Mouse (Mus musculus) forebrain, embryonic 13.5 days (tissue): Measurements from ENCODE around the gene Cntnap2. TPM values are rescaled to one million over a fixed set of nuclear protein-coding genes. Genes with fewer than 3 reads are reported as not detected.
A peak's percentile ranks its signal among the peaks of the same experiment; 100 is the strongest.

Experiments used
- ATAC-seq: fragments of 200-750 bp; cut with Nextera tagmentation; 2 replicates; pipeline ENCODE4 v1.8.0; 2017
- H3K27ac ChIP-seq: fragments of 300-500 bp; sonication (generic); 2 replicates; pipeline ENCODE4 v1.5.1; 2015; ENCODE audit warnings: inconsistent platforms, mild to moderate bottlenecking, moderate library complexity
- H3K27me3 ChIP-seq: fragments of 300-500 bp; sonication (generic); 2 replicates; pipeline ENCODE4 v1.6.1; 2015; ENCODE audit warnings: mild to moderate bottlenecking, inconsistent platforms
- H3K36me3 ChIP-seq: fragments of 300-500 bp; sonication (generic); 2 replicates; pipeline ENCODE4 v1.6.1; 2015; ENCODE audit warnings: mild to moderate bottlenecking, inconsistent platforms; ENCODE audit not compliant: poor library complexity, severe bottlenecking
- H3K4me1 ChIP-seq: fragments of 300-500 bp; sonication (generic); 2 replicates; pipeline ENCODE4 v1.6.1; 2015; ENCODE audit warnings: inconsistent platforms
- H3K4me2 ChIP-seq: fragments of 300-500 bp; sonication (generic); 2 replicates; pipeline ENCODE4 v1.6.1; 2015; ENCODE audit warnings: inconsistent platforms, mild to moderate bottlenecking, moderate library complexity
- H3K4me3 ChIP-seq: fragments of 300-500 bp; sonication (generic); 2 replicates; pipeline ENCODE4 v1.5.1; 2015; ENCODE audit warnings: mild to moderate bottlenecking, inconsistent platforms
- H3K9ac ChIP-seq: fragments of 300-500 bp; sonication (generic); 2 replicates; pipeline ENCODE4 v1.6.1; 2015; ENCODE audit warnings: mild to moderate bottlenecking, inconsistent platforms
- H3K9me3 ChIP-seq: fragments of 300-500 bp; sonication (generic); replicated peaks from 2 replicates; pipeline ENCODE4 v1.6.1; 2016; ENCODE audit warnings: inconsistent platforms
- WGBS: fragments of 180-500 bp; shearing (Covaris S2); methylation state at CpG from one replicate; pipeline ENCODE4 v1.1.7; 2015; 5-methylcytosine and 5-hydroxymethylcytosine counted together
- polyA plus RNA-seq: library from polyadenylated mRNA; unstranded; fragments of >200 nt; fragmentation: Nextera tagmentation; extraction: Ambion mirVana; gene quantifications from 2 replicates; pipeline ENCODE4 v1.2.1, GENCODE M21; 2015

The Cntnap2 gene
- polyA plus RNA-seq, 1 experiment from 2014 or later, result 83.7 TPM

DNA sequence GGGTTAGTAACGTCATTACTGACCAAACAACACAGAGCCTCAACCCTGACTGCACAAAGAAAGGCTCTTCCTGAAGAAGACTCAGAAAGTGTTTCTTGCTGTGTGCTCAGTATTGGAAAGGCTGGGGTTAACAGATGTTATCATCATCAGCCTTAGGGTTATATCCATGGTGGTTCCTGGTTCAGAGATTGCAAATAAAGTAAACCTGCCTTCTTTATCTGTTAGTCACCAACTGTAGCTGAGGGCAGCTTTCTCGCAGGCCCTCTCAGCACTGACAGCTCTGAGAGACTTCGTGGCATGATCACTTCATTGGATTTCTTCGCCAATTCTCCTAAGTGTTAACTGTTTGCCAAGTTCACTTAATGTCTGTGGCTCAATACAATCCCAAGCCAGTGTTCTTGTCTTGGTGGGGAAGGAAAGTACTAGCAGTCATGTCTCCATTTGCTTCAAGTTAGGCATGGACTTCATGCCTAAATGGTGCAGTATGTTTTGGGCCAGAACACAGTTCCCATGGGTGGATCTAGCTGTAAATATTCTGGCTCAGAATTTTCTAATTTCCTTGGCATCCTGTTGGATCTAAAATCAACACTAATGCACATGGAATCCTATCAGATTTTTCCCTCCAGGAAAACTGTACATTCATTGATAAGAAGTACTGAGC, 2197.2 kb downstream of the Cntnap2 start:
- Histone ChIP-seq H3K36me3 (peaks cover 12% of the 10 kb centered on the region), H3K9me3 (no peaks in the 10 kb centered on the region), H3K4me2 (no peak overlapping the region), H3K9ac (no peak overlapping the region), H3K4me3 (no peak overlapping the region), H3K4me1 (peaks cover 54% of the 10 kb centered on the region), H3K27ac (no peak overlapping the region), H3K27me3 (no peaks in the 10 kb centered on the region)
- WGBS, result 79% methylated on average over 4 of the region's 4 CpGs
- ATAC-seq, result no peak

DNA sequence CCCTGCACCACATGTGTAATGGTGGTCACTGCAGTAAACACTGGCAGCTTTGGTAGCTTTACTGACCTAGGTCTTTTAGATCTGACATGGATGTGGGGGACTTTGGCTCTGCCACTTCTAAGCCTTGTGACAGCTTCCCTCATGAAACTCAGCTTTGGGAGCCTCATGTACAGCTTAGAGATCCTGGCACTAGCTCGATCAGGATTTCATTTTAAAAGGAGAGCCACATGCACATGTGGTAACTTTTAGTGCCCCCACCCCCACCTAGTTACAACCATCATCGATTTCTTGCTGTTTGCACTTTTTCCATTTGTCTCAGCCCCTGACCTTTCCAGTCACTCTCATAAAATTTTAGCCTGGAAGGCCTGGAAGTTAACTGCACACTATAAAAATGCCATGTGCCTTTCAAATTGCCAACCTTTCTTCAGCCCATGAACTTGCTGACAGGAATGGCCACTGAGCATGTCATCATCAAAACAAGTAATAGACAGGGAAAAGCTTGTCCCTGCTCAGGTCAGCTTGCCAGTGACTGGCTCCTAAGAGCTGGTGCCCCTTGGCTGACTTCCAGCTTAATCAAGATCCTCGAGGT, 2197.9 kb downstream of the Cntnap2 start:
- no peak overlapping the region for H3K9ac ChIP-seq
- H3K9me3 ChIP-seq, result no peaks in the 10 kb centered on the region
- 0 out of 2 replicates have a peak, but pooled peaks cover 6% of the 10 kb centered on the region for H3K36me3 ChIP-seq
- ATAC-seq, result no peak
- no peak overlapping the region for H3K4me3 ChIP-seq
- WGBS, result 63% methylated on average over 3 of the region's 3 CpGs
- H3K4me1 ChIP-seq, result peaks cover 54% of the 10 kb centered on the region
- no peak overlapping the region; the same call in 1 of the 2 replicates for H3K27ac ChIP-seq
- H3K4me2 ChIP-seq, result no peak overlapping the region
- H3K27me3 ChIP-seq, result no peaks in the 10 kb centered on the region

DNA sequence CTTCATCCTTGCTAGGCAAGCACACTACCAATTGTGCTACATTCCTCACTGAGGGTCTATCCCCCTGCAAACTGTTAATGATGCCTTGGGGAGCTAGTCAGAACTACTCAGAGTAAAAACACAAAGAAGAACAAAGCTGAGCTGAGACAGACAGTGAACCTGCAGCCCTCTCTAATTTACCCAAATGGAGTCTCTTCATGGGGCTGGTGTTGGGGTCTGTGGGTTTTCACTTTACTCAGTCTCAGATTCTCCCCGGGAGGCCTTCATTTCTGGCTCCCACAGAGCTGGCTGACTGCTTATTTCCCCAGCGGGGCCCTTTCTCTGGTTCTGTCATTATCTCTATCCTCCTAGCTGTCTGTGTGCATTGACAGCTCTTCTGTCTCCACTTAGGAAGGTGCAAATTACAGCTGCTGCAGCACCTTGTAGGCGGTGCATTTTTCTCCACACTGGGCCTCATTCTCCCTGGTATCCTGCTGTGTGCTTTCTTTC, 2200.5 kb downstream of the Cntnap2 start:
- Histone ChIP-seq H3K9ac (peak overlapping the region; percentile 14; the same call in 1 of the 2 replicates), H3K4me2 (peak overlapping the region; percentile 3; the same call in 1 of the 2 replicates), H3K9me3 (no peaks in the 10 kb centered on the region), H3K4me3 (no peak overlapping the region), H3K27ac (peak overlapping the region; percentile 85), H3K4me1 (peaks cover 38% of the 10 kb centered on the region), H3K36me3 (0 out of 2 replicates have a peak, but pooled peaks cover 8% of the 10 kb centered on the region), H3K27me3 (no peaks in the 10 kb centered on the region)
- 0% methylated on average over 3 of the region's 3 CpGs for WGBS
- ATAC-seq, result peak; percentile 88

DNA sequence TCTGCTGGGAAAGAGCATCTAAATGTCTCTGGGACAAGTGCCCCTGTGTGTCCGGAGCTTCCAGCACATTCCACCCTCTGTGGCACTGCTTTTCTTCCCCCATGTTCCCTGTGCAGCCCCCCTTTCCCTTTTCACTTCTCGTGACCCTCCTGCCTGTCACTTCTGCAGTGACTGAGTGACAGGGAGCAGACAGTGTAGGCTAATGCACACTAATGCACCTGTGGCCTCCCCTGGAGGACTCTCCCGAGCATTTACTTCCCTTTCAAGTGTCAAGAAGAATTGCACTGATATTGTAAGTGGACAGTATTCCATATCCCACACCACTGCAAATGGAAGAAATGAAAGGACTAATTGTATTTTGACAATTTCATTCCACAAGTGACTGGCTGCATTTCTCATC, 2208.1 kb downstream of the Cntnap2 start:
- H3K27me3 ChIP-seq, result no peaks in the 10 kb centered on the region
- ATAC-seq, result peak; percentile 75; the same call in 1 of the 2 replicates
- no peak overlapping the region for H3K4me2 ChIP-seq
- H3K27ac ChIP-seq, result peak overlapping the region; percentile 51
- H3K9me3 ChIP-seq, result no peaks in the 10 kb centered on the region
- peaks cover 24% of the 10 kb centered on the region for H3K36me3 ChIP-seq
- H3K4me1 ChIP-seq, result peaks cover 16% of the 10 kb centered on the region
- no peak overlapping the region for H3K9ac ChIP-seq
- 52% methylated on average over 3 of the region's 3 CpGs for WGBS
- no peak overlapping the region for H3K4me3 ChIP-seq

DNA sequence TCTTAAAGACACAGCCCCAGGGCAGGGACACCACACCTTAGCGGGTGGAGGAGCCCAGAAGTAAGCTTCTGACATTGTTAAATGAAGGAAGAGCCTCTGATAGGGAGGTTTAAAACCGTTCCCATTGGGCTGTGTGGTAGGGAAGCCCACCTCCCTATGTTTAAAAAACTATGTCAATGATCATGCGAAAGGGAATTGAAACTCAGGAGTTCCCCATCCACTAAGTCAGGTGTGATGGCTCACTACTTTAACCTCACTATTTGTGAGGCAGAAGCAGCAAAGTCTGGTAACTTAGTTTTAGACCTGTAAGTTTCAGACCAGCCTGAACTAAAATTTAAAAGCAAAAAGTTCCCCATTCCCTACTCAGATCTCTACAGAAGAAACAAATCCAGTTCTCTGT, 2210.3 kb downstream of the Cntnap2 start:
- H3K4me3 ChIP-seq, result no peak overlapping the region
- H3K4me1 ChIP-seq, result peaks cover 30% of the 10 kb centered on the region
- no peak overlapping the region for H3K9ac ChIP-seq
- peaks cover 21% of the 10 kb centered on the region for H3K36me3 ChIP-seq
- ATAC-seq, result no peak
- WGBS, result 91% methylated on average over 3 of the region's 3 CpGs
- no peak overlapping the region for H3K27ac ChIP-seq
- no peak overlapping the region for H3K4me2 ChIP-seq
- H3K9me3 ChIP-seq, result no peaks in the 10 kb centered on the region
- H3K27me3 ChIP-seq, result no peaks in the 10 kb centered on the region

DNA sequence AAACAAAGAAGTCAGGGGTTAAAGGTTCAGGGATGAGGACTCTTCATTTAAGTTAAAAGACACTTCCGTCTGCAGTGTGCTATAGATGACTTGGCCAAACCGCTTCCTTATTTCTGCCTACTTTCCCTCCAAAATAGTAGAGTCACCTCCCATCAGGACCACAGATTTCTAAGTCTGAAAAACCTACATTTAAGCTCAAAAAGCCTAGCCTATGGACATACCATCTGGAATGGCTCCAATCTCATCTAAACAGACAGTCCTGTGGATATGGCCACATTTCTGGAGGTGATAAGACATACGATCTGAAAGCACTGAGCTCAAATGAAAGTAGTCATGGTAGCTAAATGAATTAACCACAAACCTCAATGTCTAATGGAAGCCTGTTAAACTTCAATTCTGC, 2212.4 kb downstream of the Cntnap2 start:
- Histone ChIP-seq H3K4me1 (peaks cover 42% of the 10 kb centered on the region), H3K4me2 (no peak overlapping the region), H3K4me3 (no peak overlapping the region), H3K27me3 (no peaks in the 10 kb centered on the region), H3K9ac (no peak overlapping the region), H3K27ac (peak overlapping the region; percentile 91; the same call in 1 of the 2 replicates), H3K36me3 (peaks cover 16% of the 10 kb centered on the region), H3K9me3 (no peaks in the 10 kb centered on the region)
- 92% methylated on average over 3 of the region's 3 CpGs for WGBS
- no peak for ATAC-seq

DNA sequence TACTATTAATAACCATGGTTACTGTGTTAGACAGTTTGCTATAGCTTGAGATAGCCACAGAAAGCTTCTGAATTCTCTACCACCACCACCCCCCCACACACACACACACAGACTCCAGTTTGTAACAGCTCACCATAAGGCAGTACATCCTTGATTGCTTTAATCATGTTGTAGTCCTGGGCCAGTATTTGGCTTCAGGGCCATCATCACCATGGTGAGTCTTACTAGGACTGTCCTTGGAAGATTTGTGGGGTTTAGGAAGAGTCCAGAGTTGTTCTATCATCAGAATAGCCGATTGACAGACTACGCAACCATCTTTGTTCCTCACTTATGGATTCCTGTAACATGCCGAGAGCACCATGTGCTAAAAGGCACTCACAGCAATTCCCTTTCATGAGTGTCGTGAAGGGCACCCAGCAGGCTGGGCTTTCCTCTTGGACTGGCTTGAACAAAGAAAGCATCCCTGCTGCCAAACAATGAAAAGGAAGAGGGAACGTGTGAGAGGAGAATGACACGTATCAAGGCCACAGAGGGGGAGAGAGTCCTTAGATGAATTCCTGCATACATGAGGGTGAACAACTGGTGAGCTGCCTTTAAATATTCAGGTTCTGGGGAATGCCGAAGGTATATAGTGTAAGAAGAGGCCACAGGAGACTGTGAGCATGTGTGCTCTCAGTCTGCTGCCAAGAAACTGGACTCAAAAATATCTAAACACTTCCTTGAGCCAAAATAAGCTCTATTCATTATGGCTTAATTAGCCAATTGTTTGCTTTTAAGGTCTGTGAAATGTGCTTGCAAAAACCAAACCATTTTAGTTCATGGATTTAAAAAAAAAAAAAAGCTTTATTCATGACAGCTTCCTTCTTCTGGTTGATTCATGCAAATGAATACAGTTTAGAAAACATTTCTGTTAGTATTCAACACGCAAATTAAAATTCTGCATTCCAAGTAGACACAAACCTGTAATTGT, 2213.7 kb downstream of the Cntnap2 start:
- H3K27ac ChIP-seq, result peak overlapping the region; percentile 91
- peak overlapping the region; percentile 46 for H3K9ac ChIP-seq
- peak overlapping the region; percentile 33 for H3K4me2 ChIP-seq
- peaks cover 16% of the 10 kb centered on the region for H3K36me3 ChIP-seq
- no peak overlapping the region for H3K4me3 ChIP-seq
- H3K4me1 ChIP-seq, result peaks cover 47% of the 10 kb centered on the region
- H3K27me3 ChIP-seq, result no peaks in the 10 kb centered on the region
- ATAC-seq, result peak; percentile 77
- WGBS, result 15% methylated on average over 8 of the region's 8 CpGs
- no peaks in the 10 kb centered on the region for H3K9me3 ChIP-seq

DNA sequence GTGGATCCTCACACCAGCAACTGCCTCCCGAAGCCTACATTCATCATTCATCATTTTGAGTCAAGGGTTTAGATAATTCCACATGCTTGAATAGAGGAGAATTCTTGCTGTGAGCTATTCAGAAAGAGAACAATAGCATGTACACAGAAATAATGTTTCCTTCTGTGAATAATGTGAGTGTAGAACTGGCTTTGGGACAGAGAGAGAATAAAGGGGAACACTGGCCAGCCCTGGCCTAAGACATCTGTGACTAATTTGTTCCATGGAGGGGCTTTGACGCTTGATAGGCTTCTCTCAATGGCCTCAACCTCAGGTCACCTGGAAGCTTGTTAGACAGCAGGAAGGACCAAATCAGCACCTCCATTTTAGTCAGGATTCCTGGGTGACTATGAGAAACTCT, 2215.9 kb downstream of the Cntnap2 start:
- H3K9me3 ChIP-seq, result no peaks in the 10 kb centered on the region
- no peak overlapping the region for H3K4me2 ChIP-seq
- no peak overlapping the region for H3K4me3 ChIP-seq
- ATAC-seq, result no peak
- peaks cover 16% of the 10 kb centered on the region for H3K36me3 ChIP-seq
- H3K9ac ChIP-seq, result no peak overlapping the region
- 8% methylated on average over 2 of the region's 2 CpGs for WGBS
- H3K4me1 ChIP-seq, result peaks cover 66% of the 10 kb centered on the region
- H3K27me3 ChIP-seq, result no peaks in the 10 kb centered on the region
- H3K27ac ChIP-seq, result no peak overlapping the region

DNA sequence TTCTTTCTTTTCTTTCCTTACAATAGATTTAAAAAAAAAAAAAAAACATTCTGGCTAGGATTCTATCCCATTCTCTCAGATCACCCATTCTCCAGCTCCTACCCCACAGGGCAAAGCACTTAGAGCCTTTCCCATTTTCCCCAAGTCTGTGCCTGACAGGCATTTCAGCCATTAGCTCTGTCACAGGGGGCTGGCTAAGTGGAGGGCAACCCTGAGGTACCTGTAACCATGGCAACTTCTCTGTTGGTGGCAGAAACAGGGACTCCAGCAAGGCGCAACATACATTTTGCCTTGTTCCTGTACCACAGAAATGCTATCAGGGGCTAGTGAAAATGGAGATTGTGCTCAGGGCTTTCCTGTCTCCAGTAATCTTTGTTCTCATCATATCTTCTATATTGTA, 2220.0 kb downstream of the Cntnap2 start:
- Histone ChIP-seq H3K9ac (no peak overlapping the region), H3K4me2 (no peak overlapping the region), H3K27me3 (no peaks in the 10 kb centered on the region), H3K9me3 (no peaks in the 10 kb centered on the region), H3K27ac (peak overlapping the region; percentile 72), H3K36me3 (no peaks in the 10 kb centered on the region), H3K4me1 (peaks cover 62% of the 10 kb centered on the region), H3K4me3 (no peak overlapping the region)
- ATAC-seq, result peak; percentile 83
- 8% methylated on average over 1 of the region's 1 CpGs for WGBS

DNA sequence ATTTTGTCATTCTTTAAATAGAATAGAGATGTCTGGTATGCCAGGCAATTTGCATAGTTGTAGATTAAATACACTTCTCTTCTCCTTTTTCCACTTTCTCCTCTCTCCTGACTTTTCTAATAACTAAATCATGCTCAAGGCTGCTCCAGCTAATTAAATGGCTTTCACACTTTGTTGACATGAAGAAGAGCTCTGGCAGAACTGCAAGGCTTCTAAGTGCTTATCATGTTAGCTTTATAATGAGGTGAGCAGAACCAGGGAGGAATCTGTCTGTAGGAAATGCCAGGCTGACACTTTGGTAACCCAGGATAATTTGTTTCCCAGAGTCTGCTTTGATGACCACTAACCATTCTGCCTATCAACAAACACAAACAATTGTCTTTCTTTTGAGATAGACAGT, 2222.4 kb downstream of the Cntnap2 start:
- Histone ChIP-seq H3K4me3 (no peak overlapping the region), H3K9me3 (no peaks in the 10 kb centered on the region), H3K9ac (no peak overlapping the region), H3K27me3 (no peaks in the 10 kb centered on the region), H3K4me2 (no peak overlapping the region), H3K27ac (peak overlapping the region; percentile 48; the same call in 1 of the 2 replicates), H3K36me3 (no peaks in the 10 kb centered on the region), H3K4me1 (peaks cover 58% of the 10 kb centered on the region)
- no peak for ATAC-seq

DNA sequence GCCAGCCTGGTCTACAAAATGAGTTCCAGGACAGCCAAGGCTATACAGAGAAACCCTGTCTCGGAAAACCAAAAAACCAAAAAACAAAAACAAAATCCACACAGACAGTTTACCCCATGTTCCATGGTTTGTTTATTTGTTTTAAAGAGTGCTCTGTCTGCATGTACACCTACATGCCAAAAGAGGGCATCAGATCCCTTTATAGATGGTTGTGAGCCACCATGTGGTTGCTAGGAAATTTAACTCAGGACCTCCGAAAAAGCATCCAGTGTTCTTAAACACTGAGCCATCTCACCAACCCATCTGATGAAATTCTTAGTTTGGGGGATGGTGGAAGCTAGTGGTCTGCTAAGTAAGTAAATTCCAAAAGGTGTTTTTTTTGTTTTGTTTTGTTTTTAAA, 2225.6 kb downstream of the Cntnap2 start:
- H3K4me1 ChIP-seq, result peaks cover 34% of the 10 kb centered on the region
- 70% methylated on average over 2 of the region's 2 CpGs for WGBS

DNA sequence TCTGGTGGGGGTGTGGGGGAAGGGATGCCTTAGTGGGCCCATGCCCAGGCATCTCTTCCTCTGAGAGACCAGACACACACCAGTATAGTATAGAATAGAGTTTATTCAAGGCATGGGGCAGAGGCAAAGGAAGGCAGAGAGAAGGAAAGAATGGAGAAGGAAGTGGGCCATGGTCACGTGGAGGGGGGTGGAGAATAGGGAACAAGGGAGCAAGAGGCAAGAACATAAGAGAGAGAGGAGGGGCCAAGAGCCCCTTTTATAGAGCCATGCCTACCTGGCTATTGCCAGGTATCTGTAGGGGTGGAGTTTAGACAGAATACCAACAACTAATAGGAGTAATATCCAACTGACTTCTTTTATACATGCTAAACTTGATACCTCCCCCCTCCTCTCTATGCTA, 2226.6 kb downstream of the Cntnap2 start:
- Histone ChIP-seq H3K4me2 (no peak overlapping the region), H3K4me3 (no peak overlapping the region), H3K27me3 (no peaks in the 10 kb centered on the region), H3K36me3 (no peaks in the 10 kb centered on the region), H3K9ac (no peak overlapping the region), H3K27ac (no peak overlapping the region; the same call in 1 of the 2 replicates), H3K9me3 (no peaks in the 10 kb centered on the region), H3K4me1 (peaks cover 34% of the 10 kb centered on the region)
- 44% methylated on average over 1 of the region's 1 CpGs for WGBS
- peak; percentile 28; the same call in 1 of the 2 replicates for ATAC-seq

More for the DNA sequence above, 2225.6 kb downstream of the Cntnap2 start:
- no peaks in the 10 kb centered on the region for H3K27me3 ChIP-seq
- no peak for ATAC-seq
- no peak overlapping the region for H3K9ac ChIP-seq
- no peaks in the 10 kb centered on the region for H3K9me3 ChIP-seq
- H3K36me3 ChIP-seq, result no peaks in the 10 kb centered on the region
- no peak overlapping the region for H3K4me3 ChIP-seq
- H3K27ac ChIP-seq, result no peak overlapping the region
- no peak overlapping the region for H3K4me2 ChIP-seq
